Mouse (Mus musculus) limb, embryonic 12.5 days (tissue): ENCODE data around the gene Ncs1. TPM values are rescaled to one million over a fixed set of nuclear protein-coding genes. Genes with fewer than 3 reads are reported as not detected.

Source experiments
- ATAC-seq: fragments of 200-750 bp; cut with Nextera tagmentation; 2 replicates; pipeline ENCODE4 v1.8.0; 2017; ENCODE audit warnings: low read depth, moderate TSS enrichment; ENCODE audit not compliant: insufficient number of reproducible peaks, insufficient read depth, low FRiP score, low TSS enrichment
- H3K27ac ChIP-seq: fragments of 300-500 bp; sonication (generic); 2 replicates; pipeline ENCODE4 v1.5.1; 2016; ENCODE audit warnings: mild to moderate bottlenecking, moderate library complexity
- H3K27me3 ChIP-seq: fragments of 300-500 bp; sonication (generic); 2 replicates; pipeline ENCODE4 v1.6.1; 2016; ENCODE audit warnings: mild to moderate bottlenecking, moderate library complexity
- H3K36me3 ChIP-seq: fragments of 300-500 bp; sonication (generic); 2 replicates; pipeline ENCODE4 v1.6.1; 2016; ENCODE audit warnings: mild to moderate bottlenecking, moderate library complexity
- H3K4me1 ChIP-seq: fragments of 300-500 bp; sonication (generic); replicated peaks from 2 replicates; pipeline ENCODE4 v1.6.1; 2016
- H3K4me2 ChIP-seq: fragments of 300-500 bp; sonication (generic); 2 replicates; pipeline ENCODE4 v1.6.1; 2016; ENCODE audit warnings: mild to moderate bottlenecking, moderate library complexity
- H3K4me3 ChIP-seq: fragments of 300-500 bp; sonication (generic); replicated peaks from 2 replicates; pipeline ENCODE4 v1.5.1; 2016; ENCODE audit warnings: mild to moderate bottlenecking
- H3K9ac ChIP-seq: fragments of 300-500 bp; sonication (generic); replicated peaks from 2 replicates; pipeline ENCODE4 v1.6.1; 2016; ENCODE audit warnings: mild to moderate bottlenecking, moderate library complexity
- H3K9me3 ChIP-seq: fragments of 300-500 bp; sonication (generic); 2 replicates; pipeline ENCODE4 v1.6.1; 2016; ENCODE audit warnings: mild to moderate bottlenecking, moderate library complexity
- WGBS: fragments of 180-500 bp; shearing (Covaris S2); methylation state at CpG from one replicate; pipeline ENCODE4 v1.1.7; 2016; 5-methylcytosine and 5-hydroxymethylcytosine counted together
- polyA plus RNA-seq: library from polyadenylated mRNA; unstranded; fragments of >200 nt; fragmentation: Nextera tagmentation; extraction: Ambion mirVana; gene quantifications from 2 replicates; pipeline ENCODE4 v1.2.1, GENCODE M21; 2016

Gene Ncs1
- polyA plus RNA-seq, 1 experiment from 2014 or later, result 53.6 TPM

- no peak overlapping the region for H3K27ac ChIP-seq
- no peak overlapping the region for H3K4me3 ChIP-seq
- no peak overlapping the region for H3K9ac ChIP-seq
- H3K4me2 ChIP-seq, result no peak overlapping the region
- peaks cover 70% of the 10 kb centered on the region for H3K36me3 ChIP-seq
- H3K9me3 ChIP-seq, result no peaks in the 10 kb centered on the region
- H3K27me3 ChIP-seq, result no peaks in the 10 kb centered on the region
- H3K4me1 ChIP-seq, result 0 out of 2 replicates have a peak, but pooled peaks cover 2% of the 10 kb centered on the region
- 86% methylated on average over 6 of the region's 6 CpGs for WGBS
- no peak for ATAC-seq
Measured at GRCm38 (mm10) chr2:31277810-31278209, 32.2 kb downstream of the Ncs1 start.

GRCm38 (mm10) chr2:31278483-31278882 is 32.9 kb downstream of the Ncs1 start:
- Histone ChIP-seq H3K4me1 (0 out of 2 replicates have a peak, but pooled peaks cover 2% of the 10 kb centered on the region), H3K36me3 (peaks cover 77% of the 10 kb centered on the region)

GRCm38 (mm10) chr2:31281138-31281537 is 35.5 kb downstream of the Ncs1 start:
- WGBS, result 89% methylated on average over 8 of the region's 8 CpGs
- no peaks in the 10 kb centered on the region for H3K4me1 ChIP-seq
- H3K4me2 ChIP-seq, result no peak overlapping the region
- no peaks in the 10 kb centered on the region for H3K27me3 ChIP-seq
- no peak overlapping the region for H3K9ac ChIP-seq
- no peaks in the 10 kb centered on the region for H3K9me3 ChIP-seq
- H3K36me3 ChIP-seq, result peaks cover 91% of the 10 kb centered on the region
- H3K4me3 ChIP-seq, result no peak overlapping the region
- no peak overlapping the region for H3K27ac ChIP-seq
- ATAC-seq, result no peak

More at GRCm38 (mm10) chr2:31278483-31278882, 32.9 kb downstream of the Ncs1 start:
- no peak overlapping the region for H3K4me3 ChIP-seq
- WGBS, result 94% methylated on average over 5 of the region's 5 CpGs
- H3K9ac ChIP-seq, result no peak overlapping the region
- H3K9me3 ChIP-seq, result no peaks in the 10 kb centered on the region
- ATAC-seq, result no peak
- H3K4me2 ChIP-seq, result no peak overlapping the region
- no peak overlapping the region for H3K27ac ChIP-seq
- H3K27me3 ChIP-seq, result no peaks in the 10 kb centered on the region

- Histone ChIP-seq H3K36me3 (peaks cover 91% of the 10 kb centered on the region), H3K9me3 (no peaks in the 10 kb centered on the region), H3K4me1 (no peaks in the 10 kb centered on the region), H3K27ac (no peak overlapping the region), H3K27me3 (no peaks in the 10 kb centered on the region), H3K9ac (no peak overlapping the region), H3K4me3 (no peak overlapping the region), H3K4me2 (no peak overlapping the region)
- ATAC-seq, result no peak
- 56% methylated on average over 7 of the region's 7 CpGs for WGBS
Measured at GRCm38 (mm10) chr2:31282266-31282665, 36.6 kb downstream of the Ncs1 start.

GRCm38 (mm10) chr2:31282880-31283279 is 37.3 kb downstream of the Ncs1 start:
- 98% methylated on average over 12 of the region's 12 CpGs for WGBS
- no peak for ATAC-seq
- Histone ChIP-seq H3K4me1 (no peaks in the 10 kb centered on the region), H3K9ac (no peak overlapping the region), H3K27me3 (no peaks in the 10 kb centered on the region), H3K27ac (no peak overlapping the region), H3K4me3 (no peak overlapping the region), H3K4me2 (no peak overlapping the region), H3K9me3 (no peaks in the 10 kb centered on the region), H3K36me3 (peaks cover 91% of the 10 kb centered on the region)

GRCm38 (mm10) chr2:31284531-31284930 is 38.9 kb downstream of the Ncs1 start:
- no peak for ATAC-seq
- 86% methylated on average over 5 of the region's 5 CpGs for WGBS

GRCm38 (mm10) chr2:31291421-31291820 is 45.8 kb downstream of the Ncs1 start:
- Histone ChIP-seq H3K27ac (no peak overlapping the region), H3K27me3 (no peaks in the 10 kb centered on the region), H3K36me3 (peaks cover 63% of the 10 kb centered on the region), H3K4me1 (no peaks in the 10 kb centered on the region), H3K4me3 (no peak overlapping the region), H3K4me2 (no peak overlapping the region), H3K9me3 (no peaks in the 10 kb centered on the region), H3K9ac (no peak overlapping the region)
- 11% methylated on average over 6 of the region's 6 CpGs for WGBS
- no peak for ATAC-seq

More at GRCm38 (mm10) chr2:31284531-31284930, 38.9 kb downstream of the Ncs1 start:
- Histone ChIP-seq H3K4me2 (no peak overlapping the region), H3K4me3 (no peak overlapping the region), H3K36me3 (peaks cover 97% of the 10 kb centered on the region), H3K27me3 (no peaks in the 10 kb centered on the region), H3K9ac (no peak overlapping the region), H3K27ac (no peak overlapping the region), H3K9me3 (no peaks in the 10 kb centered on the region), H3K4me1 (no peaks in the 10 kb centered on the region)

GRCm38 (mm10) chr2:31294985-31295384 is 49.4 kb downstream of the Ncs1 start:
- no peak overlapping the region for H3K4me3 ChIP-seq
- H3K27me3 ChIP-seq, result no peaks in the 10 kb centered on the region
- peaks cover 28% of the 10 kb centered on the region for H3K36me3 ChIP-seq
- 0% methylated on average over 4 of the region's 4 CpGs for WGBS
- ATAC-seq, result no peak
- no peak overlapping the region for H3K9ac ChIP-seq
- no peaks in the 10 kb centered on the region for H3K9me3 ChIP-seq
- H3K27ac ChIP-seq, result no peak overlapping the region
- H3K4me2 ChIP-seq, result no peak overlapping the region
- H3K4me1 ChIP-seq, result 0 out of 2 replicates have a peak, but pooled peaks cover 11% of the 10 kb centered on the region

- no peak overlapping the region for H3K4me3 ChIP-seq
- 86% methylated on average over 6 of the region's 6 CpGs for WGBS
- H3K4me1 ChIP-seq, result 0 out of 2 replicates have a peak, but pooled peaks cover 11% of the 10 kb centered on the region
- H3K27me3 ChIP-seq, result no peaks in the 10 kb centered on the region
- H3K27ac ChIP-seq, result no peak overlapping the region
- H3K4me2 ChIP-seq, result no peak overlapping the region
- peaks cover 21% of the 10 kb centered on the region for H3K36me3 ChIP-seq
- H3K9me3 ChIP-seq, result no peaks in the 10 kb centered on the region
- no peak overlapping the region for H3K9ac ChIP-seq
- no peak for ATAC-seq
Measured at GRCm38 (mm10) chr2:31296395-31296794, 50.8 kb downstream of the Ncs1 start.

- no peak overlapping the region for H3K27ac ChIP-seq
- peak overlapping the region; percentile 57 for H3K4me2 ChIP-seq
- peak; percentile 76; the same call in 1 of the 2 replicates for ATAC-seq
- no peaks in the 10 kb centered on the region for H3K27me3 ChIP-seq
- peak overlapping the region; percentile 62 for H3K9ac ChIP-seq
- WGBS, result 3% methylated on average over 17 of the region's 17 CpGs
- H3K4me1 ChIP-seq, result 0 out of 2 replicates have a peak, but pooled peaks cover 11% of the 10 kb centered on the region
- H3K36me3 ChIP-seq, result peaks cover 13% of the 10 kb centered on the region
- H3K9me3 ChIP-seq, result no peaks in the 10 kb centered on the region
- H3K4me3 ChIP-seq, result peak overlapping the region; percentile 43
Measured at GRCm38 (mm10) chr2:31297602-31298268, 52.1 kb downstream of the Ncs1 start.

GRCm38 (mm10) chr2:31298814-31299213 is 53.2 kb downstream of the Ncs1 start:
- 0 out of 2 replicates have a peak, but pooled peaks cover 11% of the 10 kb centered on the region for H3K4me1 ChIP-seq
- 58% methylated on average over 4 of the region's 4 CpGs for WGBS
- no peak overlapping the region for H3K9ac ChIP-seq
- peaks cover 7% of the 10 kb centered on the region; the same call in 1 of the 2 replicates for H3K36me3 ChIP-seq
- no peak for ATAC-seq
- no peaks in the 10 kb centered on the region for H3K9me3 ChIP-seq
- H3K27ac ChIP-seq, result no peak overlapping the region
- no peak overlapping the region for H3K4me3 ChIP-seq
- H3K27me3 ChIP-seq, result no peaks in the 10 kb centered on the region
- peak overlapping the region; percentile 57 for H3K4me2 ChIP-seq
